Mouse (Mus musculus) embryonic facial prominence, embryonic 11.5 days (tissue): ENCODE data around the gene Akap2. TPM values are rescaled to one million over a fixed set of nuclear protein-coding genes. Genes with fewer than 3 reads are reported as not detected.
"Not testable (repeated sequence)": the region's sequence is repeated elsewhere in the genome, so short reads cannot be mapped to it uniquely, and the experiment has no call there.

Source experiments
- ATAC-seq: fragments of 200-750 bp; cut with Nextera tagmentation; replicated peaks from 2 replicates; pipeline ENCODE4 v1.8.0; 2017; ENCODE audit warnings: low read depth; ENCODE audit not compliant: insufficient number of reproducible peaks, low FRiP score, low TSS enrichment
- DNase-seq: peaks from one replicate; pipeline ENCODE4 v3.0.0-alpha.2; 2015; ENCODE audit warnings: low spot score
- H3K27ac ChIP-seq: fragments of 300-500 bp; sonication (generic); replicated peaks from 2 replicates; pipeline ENCODE4 v1.5.1; 2014; ENCODE audit warnings: mild to moderate bottlenecking, low read depth, low read length, control low read depth
- H3K27me3 ChIP-seq: fragments of 300-500 bp; sonication (generic); 2 replicates; pipeline ENCODE4 v1.6.1; 2014; ENCODE audit warnings: mild to moderate bottlenecking, low read length, moderate library complexity, mixed read lengths; ENCODE audit not compliant: control insufficient read depth, insufficient read depth
- H3K36me3 ChIP-seq: fragments of 300-500 bp; sonication (generic); replicated peaks from 2 replicates; pipeline ENCODE4 v1.6.1; 2014; ENCODE audit warnings: low read depth, mild to moderate bottlenecking, low read length, moderate library complexity, mixed read lengths; ENCODE audit not compliant: control insufficient read depth, insufficient read depth
- H3K4me1 ChIP-seq: fragments of 300-500 bp; sonication (generic); 2 replicates; pipeline ENCODE4 v1.6.1; 2014; ENCODE audit warnings: low read length, mixed read lengths; ENCODE audit not compliant: control insufficient read depth, insufficient read depth
- H3K4me2 ChIP-seq: fragments of 300-500 bp; sonication (generic); 2 replicates; pipeline ENCODE4 v1.6.1; 2014; ENCODE audit warnings: low read depth, mild to moderate bottlenecking, control low read depth, low read length, moderate library complexity
- H3K4me3 ChIP-seq: fragments of 300-500 bp; sonication (generic); 2 replicates; pipeline ENCODE4 v1.5.1; 2014; ENCODE audit warnings: low read depth, low read length, control low read depth
- H3K9ac ChIP-seq: fragments of 300-500 bp; sonication (generic); replicated peaks from 2 replicates; pipeline ENCODE4 v1.6.1; 2014; ENCODE audit warnings: mild to moderate bottlenecking, control low read depth, low read length
- H3K9me3 ChIP-seq: fragments of 300-500 bp; sonication (generic); replicated peaks from 2 replicates; pipeline ENCODE4 v1.6.1; 2016; ENCODE audit warnings: mild to moderate bottlenecking, low read length, inconsistent platforms, mixed read lengths; ENCODE audit not compliant: control insufficient read depth
- WGBS: fragments of 180-500 bp; shearing (Covaris S2); extraction: QIAGEN DNeasy Blood & Tissue Kit; methylation state at CpG from one replicate; pipeline ENCODE4 v1.1.7; 2014; 5-methylcytosine and 5-hydroxymethylcytosine counted together
- polyA plus RNA-seq: library from polyadenylated mRNA; unstranded; fragments of >200 nt; fragmentation: Nextera tagmentation; extraction: Ambion mirVana; gene quantifications from 2 replicates; pipeline ENCODE4 v1.2.1, GENCODE M21; 2014

Akap2 gene
- polyA plus RNA-seq, 1 experiment from 2014 or later: 24.0 TPM

DNA sequence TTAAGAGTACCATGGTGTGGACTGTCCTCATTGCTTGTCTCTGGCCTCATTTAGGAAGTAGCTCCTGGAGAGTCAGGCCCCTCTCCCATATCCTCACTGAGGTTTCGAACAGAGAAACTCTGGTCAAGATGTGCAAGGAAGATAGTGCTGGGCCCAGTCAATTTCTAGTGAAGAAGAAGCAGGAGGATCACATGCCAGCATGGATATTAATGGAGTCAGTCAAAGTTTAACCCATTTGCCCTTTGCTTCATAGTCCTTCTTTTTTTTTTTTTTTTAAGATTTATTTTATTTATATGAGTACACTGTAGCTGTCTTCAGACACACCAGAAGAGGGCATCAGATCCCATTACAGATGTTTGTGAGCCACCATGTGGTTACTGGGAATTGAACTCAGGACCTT is 171.5 kb downstream of the Akap2 start:
- not testable (repeated sequence) for H3K4me3 ChIP-seq, H3K36me3 ChIP-seq, H3K27me3 ChIP-seq, H3K4me2 ChIP-seq, H3K4me1 ChIP-seq, DNase-seq, ATAC-seq, H3K9me3 ChIP-seq, H3K9ac ChIP-seq, H3K27ac ChIP-seq
- 94% methylated on average over 1 of the region's 1 CpGs for WGBS

DNA sequence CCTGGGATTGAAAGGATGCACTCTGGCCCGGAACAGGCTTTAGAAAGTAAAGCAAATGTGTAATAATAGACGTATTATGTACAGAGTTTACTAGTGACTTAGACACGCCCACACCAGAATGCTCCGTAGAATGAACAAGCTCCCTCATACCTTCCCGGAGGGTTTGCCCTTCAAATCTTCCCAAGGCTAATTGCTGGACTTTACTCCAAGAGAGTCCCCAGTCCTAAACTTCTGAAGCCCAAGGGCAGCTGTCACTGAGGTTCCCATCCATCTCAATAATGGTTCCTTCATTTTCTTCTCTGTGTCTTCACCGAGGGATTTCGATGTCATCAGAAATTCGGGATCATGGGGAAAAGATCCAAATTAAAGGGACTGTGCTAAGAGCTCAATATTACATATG is 172.3 kb downstream of the Akap2 start:
- no peak overlapping the region for H3K27ac ChIP-seq
- 92% methylated on average over 8 of the region's 8 CpGs for WGBS
- H3K4me3 ChIP-seq: no peak overlapping the region
- no peak overlapping the region for H3K9ac ChIP-seq
- H3K36me3 ChIP-seq: no peaks in the 10 kb centered on the region
- no peak for ATAC-seq
- H3K27me3 ChIP-seq: no peaks in the 10 kb centered on the region
- no peak for DNase-seq
- H3K9me3 ChIP-seq: no peaks in the 10 kb centered on the region
- no peaks in the 10 kb centered on the region for H3K4me1 ChIP-seq
- no peak overlapping the region for H3K4me2 ChIP-seq

- H3K9ac ChIP-seq: no peak overlapping the region
- H3K4me3 ChIP-seq: no peak overlapping the region
- no peak overlapping the region for H3K27ac ChIP-seq
- H3K4me1 ChIP-seq: peaks cover 4% of the 10 kb centered on the region
- ATAC-seq: no peak; the same call in 1 of the 2 replicates
- H3K4me2 ChIP-seq: no peak overlapping the region
- H3K36me3 ChIP-seq: no peaks in the 10 kb centered on the region
- no peaks in the 10 kb centered on the region for H3K27me3 ChIP-seq
- WGBS: 62% methylated on average over 10 of the region's 10 CpGs
- no peaks in the 10 kb centered on the region for H3K9me3 ChIP-seq
- DNase-seq: peak; percentile 27
Measured at GRCm38 (mm10) chr4:57892001-57892586, 174.6 kb downstream of the Akap2 start.

DNA sequence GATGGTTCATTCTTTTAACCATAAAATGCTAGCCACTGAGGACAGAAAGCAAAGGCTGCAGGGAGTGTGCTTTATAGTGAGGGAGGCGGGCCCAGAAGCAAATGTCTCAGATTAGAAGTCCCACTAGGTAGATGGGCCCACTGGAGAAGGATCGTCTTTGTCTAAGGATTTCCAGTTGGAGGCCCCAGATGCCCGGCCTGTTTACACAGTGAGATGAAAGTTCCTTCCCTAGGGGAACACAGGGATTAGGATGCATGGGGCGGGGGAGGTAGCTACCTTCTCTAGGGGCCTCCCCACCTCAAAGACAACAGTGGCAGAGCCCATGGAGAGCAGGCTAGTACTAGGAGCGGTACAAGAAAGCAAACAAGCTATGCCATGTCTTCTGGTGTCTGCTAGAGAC is 177.7 kb downstream of the Akap2 start:
- no peak for ATAC-seq
- H3K27ac ChIP-seq: no peak overlapping the region
- H3K4me3 ChIP-seq: no peak overlapping the region
- no peaks in the 10 kb centered on the region for H3K9me3 ChIP-seq
- DNase-seq: no peak
- peaks cover 5% of the 10 kb centered on the region for H3K4me1 ChIP-seq
- 36% methylated on average over 5 of the region's 5 CpGs for WGBS
- H3K4me2 ChIP-seq: no peak overlapping the region
- H3K27me3 ChIP-seq: no peaks in the 10 kb centered on the region
- H3K36me3 ChIP-seq: no peaks in the 10 kb centered on the region
- no peak overlapping the region for H3K9ac ChIP-seq

GRCm38 (mm10) chr4:57895902-57896301 is 178.4 kb downstream of the Akap2 start:
- no peak for DNase-seq
- 58% methylated on average over 6 of the region's 6 CpGs for WGBS
- no peaks in the 10 kb centered on the region for H3K27me3 ChIP-seq
- H3K4me2 ChIP-seq: no peak overlapping the region
- H3K4me3 ChIP-seq: no peak overlapping the region
- peaks cover 5% of the 10 kb centered on the region for H3K4me1 ChIP-seq
- no peaks in the 10 kb centered on the region for H3K36me3 ChIP-seq
- H3K9ac ChIP-seq: no peak overlapping the region
- H3K9me3 ChIP-seq: no peaks in the 10 kb centered on the region
- no peak for ATAC-seq
- no peak overlapping the region for H3K27ac ChIP-seq

GRCm38 (mm10) chr4:57896631-57897030 is 179.2 kb downstream of the Akap2 start:
- H3K9me3 ChIP-seq: no peaks in the 10 kb centered on the region
- ATAC-seq: no peak
- 65% methylated on average over 3 of the region's 3 CpGs for whole genome bisulfite sequencing

GRCm38 (mm10) chr4:57901210-57901609 is 183.8 kb downstream of the Akap2 start:
- no peak for ATAC-seq

More at GRCm38 (mm10) chr4:57896631-57897030, 179.2 kb downstream of the Akap2 start:
- no peaks in the 10 kb centered on the region for H3K27me3 ChIP-seq
- no peak overlapping the region for H3K27ac ChIP-seq
- H3K4me3 ChIP-seq: no peak overlapping the region
- no peaks in the 10 kb centered on the region for H3K36me3 ChIP-seq
- DNase-seq: no peak
- H3K4me2 ChIP-seq: no peak overlapping the region
- no peak overlapping the region for H3K9ac ChIP-seq
- peaks cover 5% of the 10 kb centered on the region for H3K4me1 ChIP-seq

GRCm38 (mm10) chr4:57902619-57903018 is 185.2 kb downstream of the Akap2 start:
- H3K4me1 ChIP-seq: no peaks in the 10 kb centered on the region
- H3K9ac ChIP-seq: no peak overlapping the region
- no peaks in the 10 kb centered on the region for H3K27me3 ChIP-seq
- no peaks in the 10 kb centered on the region for H3K36me3 ChIP-seq
- H3K9me3 ChIP-seq: no peaks in the 10 kb centered on the region
- no peak overlapping the region for H3K4me3 ChIP-seq
- no peak overlapping the region for H3K27ac ChIP-seq
- no peak overlapping the region for H3K4me2 ChIP-seq
- ATAC-seq: no peak
- DNase-seq: no peak
- WGBS: 78% methylated on average over 5 of the region's 5 CpGs

More at GRCm38 (mm10) chr4:57901210-57901609, 183.8 kb downstream of the Akap2 start:
- no peaks in the 10 kb centered on the region for H3K36me3 ChIP-seq
- H3K27ac ChIP-seq: no peak overlapping the region
- no peaks in the 10 kb centered on the region for H3K27me3 ChIP-seq
- H3K9me3 ChIP-seq: no peaks in the 10 kb centered on the region
- H3K4me1 ChIP-seq: peaks cover 3% of the 10 kb centered on the region
- peak; percentile 67 for DNase-seq
- H3K9ac ChIP-seq: no peak overlapping the region
- no peak overlapping the region for H3K4me3 ChIP-seq
- no peak overlapping the region for H3K4me2 ChIP-seq
- WGBS: 14% methylated on average over 4 of the region's 4 CpGs
